27 mouse cellular contexts compared by ENCODE assay signal in genomic region chr8:123678390-123678789, GRCm38 (mm10). TPM values are rescaled to one million over a fixed set of nuclear protein-coding genes. Genes with fewer than 3 reads are reported as not detected.
"Had no signal": no experiment of that assay in that cellular context is flagged by ENCODE, and none has a peak within 500 bp of the region (broad histone marks: within the 10 kb centered on the region; RNA-seq: fewer than 3 reads in every experiment).

No protein-coding gene starts in this region.

- H3K4me2 ChIP-seq: heart, embryonic 12.5 days; hindbrain, embryonic 12.5 days; hindbrain, embryonic 14.5 days; intestine, embryonic 15.5 days; limb, embryonic 12.5 days; liver, embryonic 11.5 days; liver, embryonic 13.5 days; liver, embryonic 15.5 days had no signal

- DNase-seq: gastrocnemius, adult 2 months; gastrocnemius, postnatal 10 days; gastrocnemius, postnatal 25 days; heart, adult 2 months; heart, postnatal 10 days; heart, postnatal 4 days; kidney, adult 18-20 months; kidney, adult 9 months; kidney, postnatal 10 days; kidney, postnatal 36 days; liver; liver, embryonic 13.5 days; liver, postnatal 0 days had no signal

- H3K9me3 ChIP-seq: heart, embryonic 12.5 days; hindbrain, embryonic 10.5 days; hindbrain, embryonic 12.5 days; intestine, embryonic 15.5 days; limb, embryonic 10.5 days; limb, embryonic 12.5 days; liver, embryonic 13.5 days; liver, embryonic 15.5 days had no signal

- H3K27me3 ChIP-seq: heart, embryonic 12.5 days; hindbrain, embryonic 12.5 days; intestine, embryonic 15.5 days; limb, embryonic 12.5 days; liver, embryonic 15.5 days had no signal

- H3K27ac ChIP-seq: gastrocnemius, adult 2 months; heart, adult 2 months; hindbrain, embryonic 10.5 days; hindbrain, embryonic 12.5 days; hindbrain, embryonic 14.5 days; intestine, embryonic 15.5 days; layer of hippocampus, adult 2 months; left cerebral cortex, adult 2 months; limb, embryonic 10.5 days; limb, embryonic 12.5 days; liver, embryonic 13.5 days; liver, embryonic 15.5 days had no signal

- ATAC-seq: hindbrain, embryonic 16.5 days; inflammation-experienced regulatory T-cells, adult 6 months; intestine, embryonic 15.5 days; intestine, postnatal 0 days; liver, postnatal 0 days had no signal

- H3K9ac ChIP-seq: heart, embryonic 12.5 days; hindbrain, embryonic 12.5 days; hindbrain, embryonic 14.5 days; intestine, embryonic 15.5 days; limb, embryonic 12.5 days; liver, embryonic 13.5 days; liver, embryonic 15.5 days; liver, postnatal 0 days had no signal

- H3K4me3 ChIP-seq: gastrocnemius, adult 2 months; heart, adult 2 months; heart, embryonic 12.5 days; hindbrain, embryonic 10.5 days; hindbrain, embryonic 12.5 days; intestine, embryonic 15.5 days; layer of hippocampus, adult 2 months; left cerebral cortex, adult 2 months; limb, embryonic 10.5 days; limb, embryonic 12.5 days; liver, embryonic 13.5 days; liver, embryonic 15.5 days had no signal

- H3K36me3 ChIP-seq: heart, embryonic 12.5 days; hindbrain, embryonic 10.5 days; hindbrain, embryonic 12.5 days; intestine, embryonic 15.5 days; limb, embryonic 10.5 days; limb, embryonic 12.5 days; liver, embryonic 13.5 days; liver, embryonic 15.5 days had no signal

RNA-seq across cellular contexts. Expression of gene Rhou, which starts 24.7 kb away (rescaled TPM):
- polyA plus RNA-seq: inflammation-experienced regulatory T-cells, adult 6 months had no signal
